Mouse (Mus musculus) forebrain, embryonic 15.5 days (tissue): ENCODE results near the gene Cct4. TPM values are rescaled to one million over a fixed set of nuclear protein-coding genes. Genes with fewer than 3 reads are reported as not detected.

Source experiments
- ATAC-seq: fragments of 200-750 bp; cut with Nextera tagmentation; replicated peaks from 2 replicates; pipeline ENCODE4 v1.8.0; 2017; ENCODE audit warnings: mild to moderate bottlenecking, moderate TSS enrichment, moderate library complexity
- H3K27ac ChIP-seq: fragments of 300-500 bp; sonication (generic); replicated peaks from 2 replicates; pipeline ENCODE4 v1.5.1; 2015; ENCODE audit warnings: mild to moderate bottlenecking, inconsistent platforms
- H3K27me3 ChIP-seq: fragments of 300-500 bp; sonication (generic); 2 replicates; pipeline ENCODE4 v1.6.1; 2015; ENCODE audit warnings: inconsistent platforms
- H3K36me3 ChIP-seq: fragments of 300-500 bp; sonication (generic); 2 replicates; pipeline ENCODE4 v1.6.1; 2015; ENCODE audit warnings: mild to moderate bottlenecking, inconsistent platforms
- H3K4me1 ChIP-seq: fragments of 300-500 bp; sonication (generic); 2 replicates; pipeline ENCODE4 v1.6.1; 2015; ENCODE audit warnings: inconsistent platforms
- H3K4me2 ChIP-seq: fragments of 300-500 bp; sonication (generic); replicated peaks from 2 replicates; pipeline ENCODE4 v1.6.1; 2015; ENCODE audit warnings: mild to moderate bottlenecking, inconsistent platforms
- H3K4me3 ChIP-seq: fragments of 300-500 bp; sonication (generic); 2 replicates; pipeline ENCODE4 v1.5.1; 2015; ENCODE audit warnings: mild to moderate bottlenecking, inconsistent platforms
- H3K9ac ChIP-seq: fragments of 300-500 bp; sonication (generic); replicated peaks from 2 replicates; pipeline ENCODE4 v1.6.1; 2015; ENCODE audit warnings: mild to moderate bottlenecking, inconsistent platforms
- H3K9me3 ChIP-seq: fragments of 300-500 bp; sonication (generic); 2 replicates; pipeline ENCODE4 v1.6.1; 2016; ENCODE audit warnings: inconsistent platforms
- WGBS: fragments of 180-500 bp; shearing (Covaris S2); methylation state at CpG from one replicate; pipeline ENCODE4 v1.1.7; 2015; ENCODE audit warnings: mixed read lengths; 5-methylcytosine and 5-hydroxymethylcytosine counted together
- polyA plus RNA-seq: library from polyadenylated mRNA; unstranded; fragments of >200 nt; fragmentation: Nextera tagmentation; extraction: Ambion mirVana; gene quantifications from 2 replicates; pipeline ENCODE4 v1.2.1, GENCODE M21; 2015

The Cct4 gene
- polyA plus RNA-seq, 1 experiment from 2014 or later = 335 TPM

- Histone ChIP-seq H3K9me3 (no peaks in the 10 kb centered on the region), H3K4me2 (no peak overlapping the region), H3K36me3 (no peaks in the 10 kb centered on the region), H3K27me3 (no peaks in the 10 kb centered on the region), H3K4me3 (no peak overlapping the region), H3K4me1 (no peaks in the 10 kb centered on the region), H3K9ac (no peak overlapping the region), H3K27ac (no peak overlapping the region)
- WGBS = 62% methylated on average over 4 of the region's 4 CpGs
- ATAC-seq = no peak
Observed at GRCm38 (mm10) chr11:23052353-23052752, 62.0 kb downstream of the Cct4 start.

Other genes with a start within 250 kb of the Cct4 start
- 1.9 and 2.3 TPM in 2 replicates for gene B3gnt2, start 129.6 kb upstream of the Cct4 start, polyA plus RNA-seq
- gene Zrsr1, start 18.5 kb upstream of the Cct4 start, polyA plus RNA-seq = 5.8 and 6.1 TPM in 2 replicates
- gene Gm28048, start 8.4 kb upstream of the Cct4 start, polyA plus RNA-seq = 3.4 and 3.5 TPM in 2 replicates
- 235 and 252 TPM in 2 replicates for gene Commd1, start 8.1 kb upstream of the Cct4 start, polyA plus RNA-seq
- gene Fam161a, start 17.0 kb downstream of the Cct4 start, polyA plus RNA-seq = 2.7 and 3.8 TPM in 2 replicates